Mouse (Mus musculus) hindbrain, embryonic 16.5 days (tissue): ENCODE measurements around the gene Fancg. TPM values are rescaled to one million over a fixed set of nuclear protein-coding genes. Genes with fewer than 3 reads are reported as not detected.
A peak's percentile ranks its signal among the peaks of the same experiment; 100 is the strongest.

Source experiments
- ATAC-seq: fragments of 200-750 bp; cut with Nextera tagmentation; 2 replicates; pipeline ENCODE4 v1.8.0; 2017; ENCODE audit warnings: moderate TSS enrichment, moderate library complexity
- H3K27ac ChIP-seq: fragments of 300-500 bp; sonication (generic); 2 replicates; pipeline ENCODE4 v1.5.1; 2014; ENCODE audit warnings: low read depth, mild to moderate bottlenecking, control low read depth, low read length, moderate library complexity
- H3K27me3 ChIP-seq: fragments of 300-500 bp; sonication (generic); replicated peaks from 2 replicates; pipeline ENCODE4 v1.6.1; 2014; ENCODE audit warnings: low read length; ENCODE audit not compliant: control insufficient read depth, insufficient read depth
- H3K36me3 ChIP-seq: fragments of 300-500 bp; sonication (generic); 2 replicates; pipeline ENCODE4 v1.6.1; 2014; ENCODE audit warnings: mild to moderate bottlenecking, low read length, moderate library complexity, mixed read lengths; ENCODE audit not compliant: control insufficient read depth, insufficient read depth
- H3K4me1 ChIP-seq: fragments of 300-500 bp; sonication (generic); 2 replicates; pipeline ENCODE4 v1.6.1; 2014; ENCODE audit warnings: low read depth, low read length; ENCODE audit not compliant: control insufficient read depth, insufficient read depth
- H3K4me2 ChIP-seq: fragments of 300-500 bp; sonication (generic); 2 replicates; pipeline ENCODE4 v1.6.1; 2014; ENCODE audit warnings: mild to moderate bottlenecking, low read length, control low read depth, moderate library complexity
- H3K4me3 ChIP-seq: fragments of 300-500 bp; sonication (generic); 2 replicates; pipeline ENCODE4 v1.5.1; 2014; ENCODE audit warnings: mild to moderate bottlenecking, low read length, control low read depth, moderate library complexity
- H3K9ac ChIP-seq: fragments of 300-500 bp; sonication (generic); 2 replicates; pipeline ENCODE4 v1.6.1; 2014; ENCODE audit warnings: low read depth, mild to moderate bottlenecking, control low read depth, low read length, moderate library complexity
- H3K9me3 ChIP-seq: fragments of 300-500 bp; sonication (generic); 2 replicates; pipeline ENCODE4 v1.6.1; 2014; ENCODE audit warnings: mild to moderate bottlenecking, low read length, moderate library complexity; ENCODE audit not compliant: control insufficient read depth
- WGBS: fragments of 180-500 bp; shearing (Covaris S2); extraction: QIAGEN DNeasy Blood & Tissue Kit; methylation state at CpG from one replicate; pipeline ENCODE4 v1.1.7; 2014; 5-methylcytosine and 5-hydroxymethylcytosine counted together
- polyA plus RNA-seq: library from polyadenylated mRNA; unstranded; fragments of >200 nt; fragmentation: Nextera tagmentation; extraction: Ambion mirVana; gene quantifications from 2 replicates; pipeline ENCODE4 v1.2.1, GENCODE M21; 2015

Fancg gene
- polyA plus RNA-seq: 22.7 and 25.8 TPM in 2 replicates

DNA sequence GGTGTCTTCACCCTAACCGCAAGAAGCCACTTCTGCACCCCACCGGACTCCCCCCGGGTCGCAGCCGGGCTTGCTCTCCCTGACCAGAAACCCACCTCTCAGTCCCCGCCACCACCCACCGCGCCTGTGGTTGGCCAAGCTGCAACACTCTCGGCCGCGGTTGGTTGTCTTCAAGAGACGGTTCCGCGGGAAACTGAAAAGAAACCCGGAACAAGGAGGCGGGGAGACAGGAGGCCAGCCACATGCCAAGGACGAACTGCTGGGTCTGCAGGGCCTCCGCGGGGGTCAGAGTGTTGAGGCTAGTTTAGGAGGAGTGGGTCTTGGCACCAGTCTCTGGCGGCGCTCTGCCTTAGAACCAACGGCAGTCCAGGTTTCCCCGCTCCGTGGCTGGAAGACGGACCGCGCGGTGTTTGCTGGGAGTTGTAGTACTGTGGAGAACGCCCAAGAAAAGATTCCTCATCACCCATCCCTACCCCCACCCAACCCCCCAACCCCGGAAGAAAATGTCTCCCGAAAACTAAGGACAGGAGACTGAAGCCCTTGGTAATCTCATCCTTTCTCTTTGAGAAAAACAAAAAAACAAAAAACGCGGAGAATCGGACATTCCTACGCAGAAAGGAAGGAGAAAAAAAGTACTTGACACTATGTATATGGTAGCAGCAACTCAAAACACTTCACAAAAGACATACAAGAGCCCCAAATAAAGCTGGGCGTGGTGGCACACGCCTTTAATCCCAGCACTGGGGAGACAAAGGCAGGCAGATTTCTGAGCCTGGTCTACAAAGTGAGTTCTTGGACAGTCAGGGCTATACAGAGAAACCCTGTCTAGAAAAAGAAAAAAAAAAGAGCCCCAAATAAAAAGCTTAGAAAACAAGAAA, at the start of gene Fancg:
Gene Fancg (minus strand): TSS at position 346 of the 878 bp plus-strand sequence.
- peak within 1 kb of the TSS; percentile 93 for H3K4me2 ChIP-seq
- no peaks in the 10 kb centered on the region for H3K27me3 ChIP-seq
- no peaks in the 10 kb centered on the region for H3K9me3 ChIP-seq
- peak; percentile 94 for ATAC-seq
- H3K9ac ChIP-seq: peak within 1 kb of the TSS; percentile 75
- H3K36me3 ChIP-seq: no peaks in the 10 kb centered on the region
- WGBS: under 1% methylated on average over 36 of the region's 37 CpGs
- H3K4me1 ChIP-seq: peaks cover 8% of the 10 kb centered on the region
- peak within 1 kb of the TSS; percentile 66 for H3K4me3 ChIP-seq
- H3K27ac ChIP-seq: 0 out of 2 replicates have a peak within 1 kb of the TSS, but pooled peaks have one; percentile 37

DNA sequence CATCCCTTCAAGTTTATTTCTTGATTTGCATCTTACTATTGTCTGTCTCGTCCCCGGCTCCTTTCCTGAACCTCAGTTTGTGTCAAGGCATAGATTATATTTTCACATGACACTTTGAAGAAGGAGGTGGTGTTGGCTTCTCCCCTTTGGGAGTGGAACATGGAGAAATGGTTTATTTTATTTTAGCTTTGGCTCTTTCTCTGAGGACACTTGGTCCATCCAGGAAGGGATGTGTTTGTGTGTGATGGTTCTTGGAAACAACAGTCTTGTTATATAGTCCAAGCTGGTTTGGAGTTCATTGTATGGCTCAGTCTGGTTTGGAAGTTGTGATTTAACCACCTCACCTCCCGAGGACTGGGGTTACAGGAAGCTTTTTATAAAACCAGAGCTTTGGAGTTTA, 49.4 kb upstream of the Fancg start:
- Histone ChIP-seq H3K4me3 (peak overlapping the region; percentile 77), H3K27ac (no peak overlapping the region), H3K36me3 (no peaks in the 10 kb centered on the region), H3K4me2 (peak overlapping the region; percentile 74), H3K27me3 (no peaks in the 10 kb centered on the region), H3K9ac (peak overlapping the region; percentile 67), H3K9me3 (no peaks in the 10 kb centered on the region; the same call in 1 of the 2 replicates), H3K4me1 (no peaks in the 10 kb centered on the region; the same call in 1 of the 2 replicates)
- no peak for ATAC-seq
- 32% methylated on average over 3 of the region's 3 CpGs for WGBS

DNA sequence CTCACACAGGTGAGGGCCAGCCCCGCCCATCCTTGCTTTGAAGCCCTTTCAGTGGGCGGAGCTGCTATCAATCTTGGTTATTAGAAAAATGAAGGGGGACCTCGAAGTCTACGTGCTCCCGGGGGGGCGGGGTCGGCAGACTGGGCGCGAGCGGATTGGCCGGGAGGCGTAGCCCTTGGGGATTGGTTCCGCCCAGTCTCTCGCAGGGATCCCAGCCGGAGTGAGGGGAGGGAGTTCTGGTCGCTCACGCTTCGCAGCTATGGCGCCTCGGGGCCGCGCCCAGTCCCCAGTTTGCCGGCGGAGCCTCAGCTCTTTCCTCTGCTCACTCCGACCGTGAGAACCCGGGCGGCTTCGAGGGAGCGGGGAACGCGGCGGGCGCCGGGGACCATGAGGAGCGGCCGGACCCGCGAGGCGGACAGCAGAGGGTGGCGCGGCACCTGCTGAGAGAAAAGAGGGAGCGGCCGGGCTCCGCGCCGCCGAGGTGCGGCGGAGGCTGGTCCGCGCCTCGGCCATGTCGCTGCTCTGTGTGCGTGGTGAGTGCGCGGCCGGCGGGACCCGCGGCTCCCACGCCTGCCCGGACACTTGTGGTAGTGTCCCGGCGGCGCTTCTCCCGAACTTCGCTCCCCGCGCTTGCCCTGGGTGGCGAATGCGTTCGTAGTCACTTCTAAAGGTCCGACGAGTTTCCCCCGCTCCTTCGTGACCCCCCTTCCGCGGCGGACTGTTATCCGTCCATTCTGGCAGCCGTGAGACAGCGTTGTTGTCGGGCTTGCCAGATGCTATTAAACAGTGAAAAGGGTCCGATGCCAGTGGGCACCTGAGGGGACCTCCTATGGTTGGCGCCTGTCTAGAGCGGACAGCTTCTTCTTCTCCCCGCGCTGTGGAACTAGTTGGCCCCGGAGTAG, 48.7 kb upstream of the Fancg start, which contains the start of gene Unc13b:
Gene Unc13b (plus strand): TSS at position 201 of the 902 bp plus-strand sequence.
- Histone ChIP-seq H3K27ac (peak within 1 kb of the TSS; percentile 81), H3K36me3 (no peaks in the 10 kb centered on the region), H3K4me2 (peak within 1 kb of the TSS; percentile 74), H3K9me3 (no peaks in the 10 kb centered on the region; the same call in 1 of the 2 replicates), H3K4me1 (no peaks in the 10 kb centered on the region; the same call in 1 of the 2 replicates), H3K27me3 (no peaks in the 10 kb centered on the region), H3K4me3 (peak within 1 kb of the TSS; percentile 77), H3K9ac (peak within 1 kb of the TSS; percentile 67)
- under 1% methylated on average over 72 of the region's 90 CpGs for WGBS
- ATAC-seq: peak; percentile 98

DNA sequence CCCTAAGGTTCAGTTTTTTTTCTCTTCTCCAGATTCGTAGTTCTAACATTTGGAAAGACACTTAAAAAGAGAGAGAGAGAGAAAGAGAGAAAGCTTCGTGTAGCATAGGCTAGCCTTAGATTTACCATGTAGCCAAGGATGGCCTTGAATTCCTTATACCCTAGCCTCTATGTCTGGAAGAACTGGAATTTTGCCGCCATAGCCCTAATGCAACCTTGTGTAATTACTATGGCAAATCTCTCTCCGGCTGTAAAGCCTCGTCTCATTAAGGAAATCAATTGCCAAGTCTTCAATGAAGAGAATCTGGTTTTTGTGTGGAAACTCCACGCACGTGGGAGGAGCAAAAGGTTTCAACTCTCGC, 48.1 kb upstream of the Fancg start:
- H3K9me3 ChIP-seq: no peaks in the 10 kb centered on the region; the same call in 1 of the 2 replicates
- H3K27me3 ChIP-seq: no peaks in the 10 kb centered on the region
- peak overlapping the region; percentile 67; the same call in 1 of the 2 replicates for H3K9ac ChIP-seq
- H3K4me3 ChIP-seq: peak overlapping the region; percentile 77
- no peaks in the 10 kb centered on the region; the same call in 1 of the 2 replicates for H3K4me1 ChIP-seq
- peak overlapping the region; percentile 32; the same call in 1 of the 2 replicates for H3K27ac ChIP-seq
- no peaks in the 10 kb centered on the region for H3K36me3 ChIP-seq
- 15% methylated on average over 8 of the region's 8 CpGs for WGBS
- ATAC-seq: peak; percentile 44; the same call in 1 of the 2 replicates
- H3K4me2 ChIP-seq: peak overlapping the region; percentile 74

DNA sequence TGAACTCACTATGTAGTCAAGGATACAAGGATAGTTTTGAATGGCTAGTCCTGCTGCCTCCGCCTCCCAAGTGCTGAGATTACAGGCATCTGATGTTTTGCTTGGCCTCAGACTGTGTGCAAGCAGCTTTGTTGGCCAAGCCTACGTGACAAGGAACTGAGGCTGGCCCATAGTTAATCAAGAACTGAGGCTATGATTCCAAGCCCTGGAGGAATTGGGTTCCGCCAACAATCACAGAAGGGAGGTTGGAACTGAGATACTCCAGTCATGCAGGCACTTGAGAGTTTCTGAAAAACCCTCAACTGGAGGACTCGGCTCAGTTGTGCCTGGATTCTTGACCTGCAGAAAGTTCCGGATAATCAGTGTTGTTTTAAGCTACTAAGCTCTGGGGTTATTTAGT, 47.3 kb upstream of the Fancg start:
- H3K27ac ChIP-seq: no peak overlapping the region
- no peaks in the 10 kb centered on the region; the same call in 1 of the 2 replicates for H3K9me3 ChIP-seq
- H3K9ac ChIP-seq: no peak overlapping the region
- no peak for ATAC-seq
- H3K36me3 ChIP-seq: no peaks in the 10 kb centered on the region
- H3K4me2 ChIP-seq: no peak overlapping the region
- H3K4me1 ChIP-seq: no peaks in the 10 kb centered on the region; the same call in 1 of the 2 replicates
- no peaks in the 10 kb centered on the region for H3K27me3 ChIP-seq
- WGBS: 92% methylated on average over 5 of the region's 5 CpGs
- H3K4me3 ChIP-seq: no peak overlapping the region

DNA sequence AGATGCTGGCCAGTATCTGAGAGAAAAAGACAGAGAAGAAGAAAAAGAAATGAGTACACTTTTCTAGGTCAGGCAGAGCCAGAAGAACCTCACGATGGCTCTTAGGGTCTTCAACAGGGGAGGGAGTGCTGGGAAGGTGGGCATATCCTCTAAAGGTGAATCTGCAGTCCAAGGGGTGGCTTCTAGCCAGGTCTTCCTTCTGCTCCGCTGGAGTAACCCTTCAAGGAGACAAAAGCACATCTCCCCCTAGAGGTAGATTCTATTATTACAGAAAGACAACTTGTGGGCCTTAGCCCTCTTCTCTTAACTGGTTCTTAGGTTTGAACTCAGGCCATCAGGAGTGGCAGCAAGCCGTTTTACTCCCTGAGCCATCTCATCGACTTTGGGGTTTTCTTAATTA, 42.3 kb upstream of the Fancg start:
- H3K4me2 ChIP-seq: no peak overlapping the region
- no peak overlapping the region for H3K4me3 ChIP-seq
- ATAC-seq: no peak
- no peaks in the 10 kb centered on the region for H3K9me3 ChIP-seq
- H3K27ac ChIP-seq: no peak overlapping the region
- 12% methylated on average over 4 of the region's 4 CpGs for WGBS
- no peaks in the 10 kb centered on the region for H3K4me1 ChIP-seq
- no peak overlapping the region for H3K9ac ChIP-seq
- no peaks in the 10 kb centered on the region for H3K27me3 ChIP-seq
- no peaks in the 10 kb centered on the region for H3K36me3 ChIP-seq

DNA sequence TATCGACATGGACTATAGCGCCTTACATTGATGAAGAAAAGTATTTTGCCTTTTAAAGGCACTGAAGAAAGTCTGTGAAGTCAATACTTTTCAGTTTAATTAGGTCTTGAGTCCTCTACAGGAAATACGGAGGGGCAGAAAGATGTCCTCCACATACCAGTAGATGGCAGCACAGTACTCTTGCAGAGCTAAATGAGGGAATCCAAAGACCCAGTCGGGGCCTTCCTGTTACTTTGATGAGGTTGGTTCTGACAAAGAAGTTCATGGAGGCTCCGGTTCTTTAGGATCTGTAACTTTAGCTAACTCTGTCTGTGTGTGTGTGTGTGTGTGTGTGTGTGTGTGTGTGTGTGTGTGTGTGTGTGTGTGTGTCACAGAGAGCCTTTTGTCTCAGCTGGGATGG, 36.9 kb upstream of the Fancg start:
- H3K27me3 ChIP-seq: no peaks in the 10 kb centered on the region
- H3K27ac ChIP-seq: no peak overlapping the region
- no peak overlapping the region for H3K4me3 ChIP-seq
- 0 out of 2 replicates have a peak overlapping the region, but pooled peaks have one; percentile 17 for H3K4me2 ChIP-seq
- no peaks in the 10 kb centered on the region for H3K36me3 ChIP-seq
- no peak overlapping the region for H3K9ac ChIP-seq
- ATAC-seq: no peak
- 5% methylated on average over 5 of the region's 5 CpGs for WGBS
- H3K4me1 ChIP-seq: peaks cover 22% of the 10 kb centered on the region
- no peaks in the 10 kb centered on the region for H3K9me3 ChIP-seq

DNA sequence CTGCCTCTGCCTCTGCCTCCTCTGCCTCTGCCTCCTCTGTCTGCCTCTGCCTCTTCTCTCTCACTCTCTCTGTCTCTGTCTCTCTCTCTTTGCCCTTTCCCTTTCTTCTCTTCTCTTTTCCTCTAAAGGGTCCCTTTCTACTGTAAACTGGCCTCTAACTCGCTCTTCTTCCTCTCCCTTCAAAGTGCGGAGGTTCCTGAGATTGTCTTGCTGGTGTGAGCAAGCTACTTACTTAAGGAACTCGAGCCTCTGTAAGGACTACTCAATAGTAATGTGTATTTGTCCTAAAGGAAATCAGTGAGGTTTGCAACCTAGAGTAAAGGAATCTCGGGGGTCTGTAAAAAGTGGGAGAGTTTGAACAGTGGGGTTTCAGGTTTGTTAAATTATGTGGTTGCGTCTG, 36.3 kb upstream of the Fancg start:
- Histone ChIP-seq H3K9ac (no peak overlapping the region), H3K4me3 (no peak overlapping the region), H3K27ac (no peak overlapping the region), H3K9me3 (no peaks in the 10 kb centered on the region), H3K27me3 (no peaks in the 10 kb centered on the region), H3K36me3 (no peaks in the 10 kb centered on the region), H3K4me2 (peak overlapping the region; percentile 72), H3K4me1 (peaks cover 22% of the 10 kb centered on the region)
- ATAC-seq: no peak
- 60% methylated on average over 5 of the region's 5 CpGs for WGBS
